Mouse (Mus musculus) neural tube, embryonic 14.5 days (tissue): Measurements from ENCODE around the gene E2f6. TPM values are rescaled to one million over a fixed set of nuclear protein-coding genes. Genes with fewer than 3 reads are reported as not detected.

Experiments
- ATAC-seq: fragments of 200-750 bp; cut with Nextera tagmentation; 2 replicates; pipeline ENCODE4 v1.8.0; 2017; ENCODE audit warnings: low read depth, mild to moderate bottlenecking, moderate TSS enrichment, moderate library complexity
- H3K27ac ChIP-seq: fragments of 300-500 bp; sonication (generic); 2 replicates; pipeline ENCODE4 v1.5.1; 2014; ENCODE audit warnings: low read depth, mild to moderate bottlenecking, control low read depth, low read length, moderate library complexity, mixed read lengths
- H3K27me3 ChIP-seq: fragments of 300-500 bp; sonication (generic); 2 replicates; pipeline ENCODE4 v1.6.1; 2014; ENCODE audit warnings: low read length; ENCODE audit not compliant: control insufficient read depth, insufficient read depth
- H3K36me3 ChIP-seq: fragments of 300-500 bp; sonication (generic); 2 replicates; pipeline ENCODE4 v1.6.1; 2014; ENCODE audit warnings: low read length, mixed read lengths; ENCODE audit not compliant: control insufficient read depth, insufficient read depth
- H3K4me1 ChIP-seq: fragments of 300-500 bp; sonication (generic); 2 replicates; pipeline ENCODE4 v1.6.1; 2014; ENCODE audit warnings: low read length; ENCODE audit not compliant: control insufficient read depth, insufficient read depth
- H3K4me2 ChIP-seq: fragments of 300-500 bp; sonication (generic); 2 replicates; pipeline ENCODE4 v1.6.1; 2014; ENCODE audit warnings: mild to moderate bottlenecking, low read depth, low read length, control low read depth
- H3K4me3 ChIP-seq: fragments of 300-500 bp; sonication (generic); 2 replicates; pipeline ENCODE4 v1.5.1; 2014; ENCODE audit warnings: low read depth, low read length, control low read depth, mixed read lengths
- H3K9ac ChIP-seq: fragments of 300-500 bp; sonication (generic); replicated peaks from 2 replicates; pipeline ENCODE4 v1.6.1; 2014; ENCODE audit warnings: low read depth, mild to moderate bottlenecking, control low read depth, low read length, mixed read lengths
- H3K9me3 ChIP-seq: fragments of 300-500 bp; sonication (generic); 2 replicates; pipeline ENCODE4 v1.6.1; 2016; ENCODE audit warnings: low read length; ENCODE audit not compliant: control insufficient read depth
- WGBS: fragments of 180-500 bp; shearing (Covaris S2); extraction: QIAGEN DNeasy Blood & Tissue Kit; methylation state at CpG from one replicate; pipeline ENCODE4 v1.1.7; 2014; 5-methylcytosine and 5-hydroxymethylcytosine counted together
- microRNA-seq: library from miRNA; unstranded; fragments of <30 nt; microRNA quantifications from one replicate; pipeline ENCODE4, GENCODE M21; 2016
- polyA plus RNA-seq: library from polyadenylated mRNA; unstranded; fragments of >200 nt; fragmentation: Nextera tagmentation; extraction: Ambion mirVana; gene quantifications from 2 replicates; pipeline ENCODE4 v1.2.1, GENCODE M21; 2014

Gene E2f6
- polyA plus RNA-seq, 1 experiment from 2014 or later, result 28.7 TPM

DNA sequence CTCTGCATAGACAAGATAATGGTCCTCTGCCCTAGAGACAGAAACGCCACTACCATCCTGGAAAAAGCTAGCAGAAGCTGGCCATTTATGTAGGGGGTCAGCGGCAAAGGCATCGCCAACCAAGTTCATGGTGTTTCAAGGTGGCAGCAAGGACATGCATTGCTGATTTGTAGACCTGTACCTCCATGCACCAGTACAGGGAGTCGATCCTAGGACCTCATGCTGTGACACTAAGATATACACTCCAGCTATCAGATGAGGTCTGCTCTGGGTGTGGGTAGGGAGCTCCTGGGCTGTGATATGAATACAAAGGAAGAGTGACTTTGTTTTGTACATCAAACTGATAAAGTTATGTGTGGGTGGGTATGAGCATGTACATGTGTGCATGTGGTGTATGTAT, 69.3 kb downstream of the E2f6 start:
- no peaks in the 10 kb centered on the region for H3K36me3 ChIP-seq
- 94% methylated on average over 4 of the region's 4 CpGs for WGBS

DNA sequence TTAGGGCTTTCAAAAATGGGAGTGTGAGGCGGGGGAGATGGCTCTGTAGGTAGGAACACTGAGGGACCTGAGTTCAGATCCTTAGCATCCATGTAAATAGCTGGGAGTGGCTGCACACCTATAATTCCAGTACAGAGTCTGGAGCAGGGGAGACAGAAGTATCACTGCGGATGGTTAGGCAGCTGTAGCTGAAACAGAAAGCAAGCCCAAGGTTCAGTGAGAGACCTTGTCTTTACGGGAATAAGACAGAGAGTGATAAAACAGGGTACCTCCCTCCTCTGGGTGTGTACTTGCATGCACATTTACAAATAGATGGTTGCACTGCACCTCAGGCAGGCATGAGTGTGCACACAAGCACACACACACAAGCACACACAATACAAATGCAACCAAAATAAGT, 71.7 kb downstream of the E2f6 start:
- Histone ChIP-seq H3K9me3 (no peaks in the 10 kb centered on the region), H3K27me3 (no peaks in the 10 kb centered on the region), H3K9ac (no peak overlapping the region), H3K4me1 (no peaks in the 10 kb centered on the region), H3K27ac (no peak overlapping the region), H3K4me3 (no peak overlapping the region), H3K4me2 (no peak overlapping the region), H3K36me3 (no peaks in the 10 kb centered on the region)
- ATAC-seq, result no peak
- 92% methylated on average over 3 of the region's 3 CpGs for WGBS

More for the DNA sequence above, 69.3 kb downstream of the E2f6 start:
- Histone ChIP-seq H3K27ac (no peak overlapping the region), H3K9ac (no peak overlapping the region), H3K4me1 (no peaks in the 10 kb centered on the region), H3K9me3 (no peaks in the 10 kb centered on the region), H3K4me2 (no peak overlapping the region), H3K27me3 (no peaks in the 10 kb centered on the region), H3K4me3 (no peak overlapping the region)
- ATAC-seq, result no peak

DNA sequence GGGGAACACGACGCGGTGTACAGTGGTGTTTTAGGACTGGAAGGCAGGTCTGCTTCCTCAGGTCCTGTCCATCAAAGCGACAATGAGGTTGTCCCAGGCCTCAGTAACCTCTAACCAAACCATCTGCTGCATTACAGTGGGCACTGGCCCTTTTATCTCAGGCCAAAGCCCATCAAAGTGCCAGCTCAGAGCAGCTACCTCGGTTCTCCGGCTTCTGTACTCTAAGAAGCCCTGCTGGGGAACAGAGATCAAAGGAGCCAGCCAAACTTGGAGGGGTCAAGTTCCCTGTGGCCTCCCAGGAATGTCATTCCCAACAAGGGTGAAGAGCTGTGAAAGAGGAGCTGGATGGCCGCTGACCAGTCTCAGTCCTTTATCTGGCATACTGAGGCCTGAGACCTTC, 72.3 kb downstream of the E2f6 start:
- WGBS, result 67% methylated on average over 7 of the region's 7 CpGs

DNA sequence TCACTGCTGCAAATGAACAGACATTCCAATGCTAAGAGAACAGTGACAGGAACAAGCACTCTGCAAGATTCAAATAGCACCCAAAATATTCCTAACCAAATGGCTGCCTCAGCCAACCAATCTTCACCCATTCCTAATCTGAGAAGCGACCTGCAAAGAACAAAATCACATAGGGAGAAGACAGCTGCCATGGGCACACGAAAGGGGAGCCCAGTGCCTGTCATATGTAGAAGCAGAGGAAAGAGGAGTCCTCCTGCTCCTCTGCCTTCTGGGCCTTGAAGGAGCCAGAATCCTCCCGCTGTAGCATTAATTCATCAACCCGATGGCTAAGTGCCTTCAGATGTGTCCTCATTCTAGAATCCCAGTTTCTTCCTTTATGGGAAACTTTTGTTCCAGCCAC, 73.8 kb downstream of the E2f6 start:
- no peaks in the 10 kb centered on the region for H3K4me1 ChIP-seq
- H3K9me3 ChIP-seq, result no peaks in the 10 kb centered on the region
- no peak overlapping the region for H3K9ac ChIP-seq
- H3K4me2 ChIP-seq, result no peak overlapping the region
- H3K36me3 ChIP-seq, result no peaks in the 10 kb centered on the region
- H3K27ac ChIP-seq, result no peak overlapping the region
- ATAC-seq, result no peak
- H3K4me3 ChIP-seq, result no peak overlapping the region
- WGBS, result 93% methylated on average over 4 of the region's 4 CpGs
- H3K27me3 ChIP-seq, result no peaks in the 10 kb centered on the region

More for the DNA sequence above, 72.3 kb downstream of the E2f6 start:
- Histone ChIP-seq H3K36me3 (no peaks in the 10 kb centered on the region), H3K4me1 (no peaks in the 10 kb centered on the region), H3K4me2 (no peak overlapping the region), H3K4me3 (no peak overlapping the region), H3K9ac (no peak overlapping the region), H3K9me3 (no peaks in the 10 kb centered on the region), H3K27me3 (no peaks in the 10 kb centered on the region), H3K27ac (no peak overlapping the region)
- ATAC-seq, result no peak

DNA sequence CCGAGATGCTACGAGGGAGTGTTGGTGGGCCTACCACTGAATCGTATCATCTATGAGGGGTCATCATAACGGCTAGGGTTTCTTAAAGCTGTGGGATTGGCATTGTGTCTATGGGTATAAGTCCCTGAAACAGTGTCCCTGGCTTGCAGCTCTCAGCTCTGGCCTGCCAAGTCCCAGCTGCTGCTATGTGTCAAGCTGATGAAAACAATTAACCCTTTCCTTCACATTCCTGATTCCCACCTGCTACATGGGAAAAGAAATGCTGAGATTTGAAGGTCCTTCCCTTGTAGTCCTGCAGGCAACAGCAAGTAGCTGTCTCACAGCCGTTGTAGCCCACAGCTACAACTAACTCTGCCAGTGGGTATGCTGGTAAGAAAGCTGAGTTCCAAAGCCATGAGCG, 75.6 kb downstream of the E2f6 start:
- ATAC-seq, result no peak
- H3K9me3 ChIP-seq, result no peaks in the 10 kb centered on the region
- 94% methylated on average over 6 of the region's 6 CpGs for WGBS
- H3K9ac ChIP-seq, result no peak overlapping the region
- no peaks in the 10 kb centered on the region for H3K36me3 ChIP-seq
- no peaks in the 10 kb centered on the region for H3K27me3 ChIP-seq
- no peaks in the 10 kb centered on the region for H3K4me1 ChIP-seq
- no peak overlapping the region for H3K27ac ChIP-seq
- H3K4me2 ChIP-seq, result no peak overlapping the region
- H3K4me3 ChIP-seq, result no peak overlapping the region

Small RNAs within 50 kb of the gene (microRNA-seq; reads per million reads assigned to microRNA genes)
- gene Gm44305, result not detected

Other genes starting within 250 kb of the E2f6 start
- 21.4 and 22.1 TPM in 2 replicates for gene Lpin1, start 200.0 kb upstream of the E2f6 start, polyA plus RNA-seq
- 2.3 TPM in 2 replicates for gene Ntsr2, start 157.6 kb upstream of the E2f6 start, polyA plus RNA-seq
- 1.3 and 1.8 TPM in 2 replicates for gene Greb1, start 10.1 kb upstream of the E2f6 start, polyA plus RNA-seq
- 17.9 and 20.3 TPM in 2 replicates for gene Rock2, start 83.9 kb downstream of the E2f6 start, polyA plus RNA-seq
- 1.5 and 2.0 TPM in 2 replicates for gene Pqlc3, start 189.4 kb downstream of the E2f6 start, polyA plus RNA-seq
- gene 2410004P03Rik, start 200.8 kb downstream of the E2f6 start, polyA plus RNA-seq, result 2.6 and 4.6 TPM in 2 replicates